Mouse (Mus musculus) thymus, adult 2 months (tissue): ENCODE measurements around the gene Gm10718.
"Not testable (repeated sequence)": the region's sequence is repeated elsewhere in the genome, so short reads cannot be mapped to it uniquely, and the experiment has no call there.

Experiments
- CTCF ChIP-seq: fragments of 200-500 bp; IDR thresholded peaks from 2 replicates; pipeline ENCODE4 v1.5.1; 2012; ENCODE audit warnings: mild to moderate bottlenecking, control low read depth, low read length, moderate library complexity, borderline replicate concordance; ENCODE audit not compliant: control insufficient read depth, poor library complexity, insufficient read depth; ENCODE audit errors: extremely low read depth
- POLR2A ChIP-seq: fragments of 200-500 bp; IDR thresholded peaks from 2 replicates; pipeline ENCODE4 v1.6.1; 2012; ENCODE audit warnings: mild to moderate bottlenecking, low read length, control low read depth, moderate library complexity; ENCODE audit not compliant: control insufficient read depth, poor library complexity, insufficient read depth; ENCODE audit errors: extremely low read depth

DNA sequence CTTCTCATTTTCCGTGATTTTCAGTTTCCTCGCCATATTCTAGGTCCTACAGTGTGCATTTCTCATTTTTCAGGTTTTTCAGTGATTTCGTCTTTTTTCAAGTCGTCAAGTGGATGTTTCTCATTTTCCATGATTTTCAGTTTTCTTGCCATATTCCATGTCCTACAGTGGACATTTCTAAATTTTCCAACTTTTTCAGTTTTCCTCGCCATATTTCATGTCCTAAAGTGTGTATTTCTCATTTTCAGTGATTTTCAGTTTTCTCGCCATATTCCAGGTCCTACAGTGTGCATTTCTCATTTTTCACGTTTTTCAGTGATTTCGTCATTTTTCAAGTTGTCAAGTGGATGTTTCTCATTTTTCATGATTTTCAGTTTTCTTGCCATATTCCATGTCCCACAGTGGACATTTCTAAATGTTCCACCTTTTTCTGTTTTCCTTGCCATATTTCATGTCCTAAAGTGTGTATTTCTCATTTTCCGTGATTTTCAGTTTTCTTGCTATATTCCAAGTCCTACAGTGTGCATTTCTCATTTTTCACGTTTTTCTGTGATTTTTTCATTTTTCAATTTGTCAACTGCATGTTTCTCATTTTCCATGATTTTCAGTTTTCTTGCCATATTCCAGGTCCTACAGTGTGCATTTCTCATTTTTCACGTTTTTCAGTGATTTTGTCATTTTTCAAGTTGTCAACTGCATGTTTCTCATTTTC, 21.2 kb upstream of the Gm10718 start:
- not testable (repeated sequence) for TF ChIP-seq CTCF, POLR2A
